21 mouse cellular contexts compared by ENCODE assay signal in the genomic region with DNA sequence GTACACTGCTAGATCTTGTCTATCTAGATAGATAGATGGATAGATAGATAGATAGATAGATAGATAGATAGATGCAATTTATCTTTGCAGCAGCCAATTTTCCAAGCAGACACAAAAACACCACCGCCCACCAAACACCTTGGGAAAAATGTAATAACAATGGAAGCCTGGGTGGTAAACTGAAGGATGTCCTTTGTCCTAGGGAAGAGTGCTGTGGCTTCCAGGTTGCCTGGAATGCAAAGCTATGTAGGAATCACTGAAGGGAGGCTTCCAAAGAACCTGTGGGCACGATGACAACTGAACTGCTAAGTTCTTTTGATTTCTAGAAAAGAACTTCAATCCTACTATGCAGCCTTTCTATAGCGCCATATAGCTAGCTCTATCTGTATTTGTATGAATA.
"Had no signal": no experiment of that assay in that cellular context is flagged by ENCODE, and none has a peak within 500 bp of the region (broad histone marks: within the 10 kb centered on the region; RNA-seq: fewer than 3 reads in every experiment).

No protein-coding gene starts in this region.

- H3K36me3 ChIP-seq: hindbrain, embryonic 12.5 days; intestine, embryonic 15.5 days; limb, embryonic 15.5 days; liver, embryonic 13.5 days had no signal

- DNase-seq: gastrocnemius, adult 2 months; gastrocnemius, postnatal 10 days; gastrocnemius, postnatal 25 days; heart, postnatal 10 days; heart, postnatal 4 days; kidney, adult 18-20 months; kidney, adult 8-10 months; kidney, postnatal 10 days; kidney, postnatal 25 days; kidney, postnatal 4 days; left cerebral cortex, postnatal 4 days; liver, embryonic 13.5 days had no signal

- H3K4me3 ChIP-seq: gastrocnemius, adult 2 months; heart, embryonic 10.5 days; heart, embryonic 12.5 days; hindbrain, embryonic 10.5 days; hindbrain, embryonic 12.5 days; intestine, embryonic 15.5 days; layer of hippocampus, adult 2 months; limb, embryonic 13.5 days; limb, embryonic 15.5 days; liver, embryonic 13.5 days had no signal

- H3K27ac ChIP-seq: heart, embryonic 10.5 days; hindbrain, embryonic 10.5 days; hindbrain, embryonic 12.5 days; hindbrain, embryonic 14.5 days; intestine, embryonic 15.5 days; limb, embryonic 13.5 days; limb, embryonic 15.5 days; liver, embryonic 13.5 days had no signal
